Mouse (Mus musculus) frontal cortex, adult (tissue): Measurements from ENCODE around the gene Rnf114.

ENCODE experiments used
- ATAC-seq: cut with Nextera tagmentation; 2 replicates; pipeline ENCODE4 v1.9.2; 2017; ENCODE audit warnings: mild to moderate bottlenecking, moderate library complexity, mixed read lengths; ENCODE audit not compliant: low TSS enrichment

Gene Rnf114

DNA sequence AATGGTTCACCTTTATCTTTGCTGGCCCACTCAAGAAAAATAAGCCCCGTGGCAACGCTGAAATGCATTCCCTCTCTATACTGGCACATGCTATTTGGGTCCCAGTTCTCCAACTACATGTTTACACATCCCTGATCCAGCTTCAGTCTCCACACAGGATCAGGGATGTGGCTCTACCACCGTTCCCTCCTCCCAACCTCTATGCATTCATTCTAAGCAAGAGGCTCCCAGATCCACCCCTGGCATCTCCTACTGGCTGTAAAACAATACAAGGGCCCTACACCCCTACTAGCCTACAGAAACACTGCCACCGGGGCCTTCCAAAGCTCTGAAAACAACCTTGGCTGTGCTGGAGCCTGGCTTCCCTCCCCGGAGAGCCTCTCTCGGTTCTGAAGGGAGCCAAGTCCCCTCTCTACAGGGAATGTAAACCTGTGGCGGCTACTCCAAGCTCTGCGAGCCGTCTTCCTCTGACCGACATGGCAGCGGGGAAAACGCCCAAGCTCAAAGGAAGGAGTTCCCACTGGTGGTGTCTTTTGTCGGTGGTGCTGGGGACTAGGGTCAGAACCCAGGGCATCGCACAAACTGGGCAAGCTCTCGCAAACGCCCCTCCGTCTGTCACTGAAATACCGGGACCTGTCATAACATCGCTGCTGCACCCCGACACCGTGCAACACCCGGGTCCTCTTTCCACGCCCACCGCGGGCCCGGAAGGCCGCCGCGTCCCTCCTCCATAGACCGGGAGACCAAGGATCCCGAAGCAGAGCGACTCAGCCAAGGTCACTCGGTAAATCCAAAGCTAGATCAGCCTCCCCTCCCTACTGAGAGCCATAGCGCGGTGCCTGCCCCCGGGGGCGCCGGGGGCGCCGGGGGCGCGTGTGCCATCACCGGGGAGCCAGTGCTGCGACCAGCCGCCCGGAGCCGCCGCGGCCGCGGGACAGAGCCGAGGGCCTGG is at the start of gene Rnf114:
TSS of gene Rnf114 (plus strand) at position 889 of the 952 bp plus-strand sequence.
- peak; percentile 13; the same call in 1 of the 2 replicates for ATAC-seq

DNA sequence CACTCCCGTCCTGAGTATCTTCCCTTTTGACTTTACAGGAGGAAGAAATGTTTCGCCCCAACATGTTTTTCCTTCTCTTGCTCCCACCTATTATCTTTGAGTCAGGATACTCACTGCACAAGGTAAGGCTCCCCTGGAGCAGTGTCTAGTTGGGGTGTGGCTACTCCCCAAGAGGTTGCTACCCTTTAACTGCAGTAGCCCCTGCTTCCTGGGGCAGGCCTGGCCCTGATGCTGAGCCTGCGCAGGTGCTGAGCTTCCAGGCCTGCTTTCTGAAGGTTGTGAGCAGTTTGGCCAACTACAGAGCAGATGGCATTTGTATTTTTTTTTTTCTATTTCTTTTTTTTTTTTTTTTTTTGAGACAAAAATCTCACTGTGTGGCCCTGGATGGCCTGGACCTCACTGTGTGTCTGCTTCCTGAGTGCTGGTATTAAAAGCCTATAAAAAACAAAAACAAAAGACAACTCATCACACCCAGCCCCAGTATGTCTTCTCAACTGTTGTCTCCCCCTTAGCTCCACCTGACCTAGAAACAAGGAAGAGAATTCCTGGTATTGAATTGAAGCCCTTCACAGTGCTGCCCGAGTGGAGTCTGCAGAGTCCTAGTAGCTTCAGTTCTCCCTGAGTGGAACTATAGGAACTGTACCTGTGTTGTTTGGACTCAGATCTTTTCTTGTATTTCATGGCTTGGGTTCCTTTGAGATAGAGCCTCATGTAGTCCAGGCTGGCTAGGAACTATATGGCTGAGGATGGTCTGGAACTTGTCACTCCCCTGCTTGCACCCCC is 48.8 kb upstream of the Rnf114 start:
- no peak for ATAC-seq

DNA sequence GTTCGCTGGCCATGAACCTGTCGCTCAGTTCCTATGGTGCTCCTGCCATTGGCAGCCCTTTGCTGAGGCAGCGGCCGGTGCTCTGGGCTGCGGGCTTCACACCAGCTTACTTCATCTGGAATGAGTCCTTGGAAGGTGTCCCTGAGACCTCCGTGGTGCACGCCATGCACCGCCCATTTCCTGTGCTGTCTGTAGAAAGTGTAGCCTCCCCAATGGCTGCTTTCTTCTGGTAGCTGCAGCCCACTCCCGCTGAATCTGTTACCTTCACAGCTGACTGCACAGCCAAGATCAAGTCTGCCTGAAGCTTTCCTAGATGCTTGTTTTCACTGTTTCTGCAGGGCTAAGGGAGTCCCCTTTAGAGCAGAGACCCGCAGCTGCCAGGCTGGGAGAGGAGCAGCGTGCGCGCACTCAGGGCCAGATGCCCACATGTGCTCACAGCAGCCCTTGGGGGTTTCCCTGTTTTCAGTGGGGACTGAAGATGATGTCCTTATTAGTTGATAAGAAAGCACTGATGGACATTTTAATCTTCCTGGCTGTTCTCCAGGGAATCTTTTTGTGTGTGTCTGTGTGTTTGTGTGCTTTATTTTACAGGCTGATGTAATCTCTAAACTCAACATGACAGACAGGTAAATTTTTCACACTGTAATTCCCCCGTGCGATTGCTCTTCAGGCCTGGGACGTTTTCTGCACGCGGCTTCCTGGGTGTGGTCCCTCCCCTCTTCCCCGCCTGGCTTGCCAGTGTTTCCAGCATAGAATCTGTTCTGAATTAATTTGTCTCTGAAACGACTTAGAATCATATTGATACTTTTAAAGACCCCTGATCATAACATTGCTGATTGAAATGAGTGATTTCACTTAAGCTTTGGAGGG is 46.3 kb upstream of the Rnf114 start:
- ATAC-seq, result no peak

DNA sequence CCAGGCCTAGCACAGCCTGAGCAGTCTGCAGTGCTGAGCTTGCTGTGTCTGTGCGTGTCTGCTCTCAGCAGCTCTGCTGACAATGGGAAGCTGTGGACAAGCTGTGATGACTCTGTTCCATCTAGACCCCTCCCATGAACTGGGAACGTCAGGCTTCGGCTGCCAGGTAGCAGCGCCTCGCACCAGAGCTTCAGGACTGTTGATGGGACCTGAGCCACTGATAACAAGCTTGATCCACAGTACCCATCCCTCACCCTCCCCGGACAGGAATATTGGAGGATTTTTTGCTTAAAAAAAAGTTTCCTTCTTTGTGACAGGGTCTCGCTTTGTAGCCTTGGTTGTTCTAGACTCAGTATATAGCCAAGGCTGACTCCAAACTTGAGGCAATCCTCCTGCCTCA is 45.2 kb upstream of the Rnf114 start:
- no peak for ATAC-seq

DNA sequence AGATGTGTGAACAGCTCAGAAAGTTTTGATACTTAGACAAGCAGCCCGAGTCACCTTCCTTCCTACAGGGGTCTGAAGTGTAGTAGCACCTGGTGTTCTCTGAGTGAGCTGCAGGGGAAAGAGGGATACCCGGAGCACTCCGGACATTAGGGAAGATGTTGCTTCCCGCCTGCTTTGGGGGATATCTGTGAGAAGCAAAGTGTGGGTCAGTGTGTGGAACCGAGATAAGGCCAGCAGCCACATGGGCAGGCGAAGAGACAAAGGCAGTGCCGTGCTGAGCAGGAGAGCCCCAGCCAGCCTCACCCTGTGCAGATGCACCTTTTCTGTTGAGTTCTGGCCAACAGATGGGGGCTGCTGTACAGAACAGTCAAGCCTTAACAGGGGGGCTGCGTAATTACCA is 44.8 kb upstream of the Rnf114 start:
- ATAC-seq, result no peak

DNA sequence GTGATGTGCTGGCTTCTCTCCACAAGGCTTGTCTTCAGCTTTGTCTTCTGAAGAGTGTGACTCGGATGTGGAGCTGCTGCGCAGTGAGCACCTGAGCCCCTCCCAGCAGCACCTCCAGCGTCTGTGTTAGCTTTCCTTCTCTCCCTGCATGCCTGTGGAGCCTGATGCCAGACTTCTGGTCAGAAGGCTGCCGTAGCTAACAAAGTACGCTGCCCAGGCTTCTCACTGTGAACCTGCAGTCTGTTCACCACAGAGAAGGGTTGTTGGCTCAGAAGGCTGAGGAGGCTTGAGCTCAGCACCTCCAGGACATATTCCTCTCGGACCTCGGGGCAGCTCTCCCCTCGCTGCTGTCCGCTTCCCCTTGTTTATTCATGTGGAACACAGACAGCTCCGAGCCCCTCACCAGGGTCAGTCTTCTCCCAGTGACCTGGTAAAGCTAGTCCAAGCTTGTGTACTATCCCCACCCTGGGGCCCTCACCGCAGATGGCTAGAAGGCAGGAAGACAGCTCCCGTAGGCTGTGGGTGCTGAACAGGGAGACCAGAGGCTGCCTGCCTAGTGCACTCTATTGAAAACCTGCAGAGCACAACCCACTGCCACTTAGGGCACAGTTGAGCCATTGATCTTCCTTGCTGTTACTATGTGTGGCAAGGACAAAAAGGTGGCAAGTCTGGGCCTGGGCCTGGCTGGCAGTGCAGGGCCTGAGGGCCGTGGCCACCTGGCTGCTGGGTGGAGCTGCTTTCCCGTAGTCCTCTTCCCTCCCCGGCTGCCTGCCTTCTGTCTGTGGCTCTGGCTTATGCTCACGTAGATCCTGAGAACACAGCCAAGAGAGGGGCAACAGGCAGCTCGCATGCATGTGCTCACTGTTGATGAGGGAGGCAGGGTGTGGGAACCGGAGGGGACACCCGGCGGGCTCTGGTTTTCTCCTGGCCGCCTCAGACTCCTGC is 42.8 kb upstream of the Rnf114 start:
- no peak for ATAC-seq

DNA sequence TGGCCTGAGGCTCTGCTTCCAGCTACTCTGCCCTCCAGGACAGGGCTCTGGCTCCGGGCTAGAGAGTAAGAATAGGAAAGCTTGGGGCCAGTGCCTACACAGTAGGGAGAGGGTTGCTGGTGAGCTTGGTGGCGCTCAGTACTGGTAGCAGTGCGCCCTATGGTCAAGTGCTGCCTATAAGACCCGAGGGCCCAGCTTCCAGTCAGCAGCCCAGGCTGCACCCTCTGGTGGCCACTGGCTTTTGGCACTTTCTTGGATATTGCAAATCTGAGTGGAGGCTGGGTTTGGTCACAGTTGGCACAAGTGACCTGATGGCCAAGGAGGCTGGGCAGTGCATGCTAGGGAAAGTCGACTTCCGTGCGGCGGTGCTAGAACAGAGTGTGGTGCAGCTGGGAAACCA is 41.8 kb upstream of the Rnf114 start:
- no peak for ATAC-seq

DNA sequence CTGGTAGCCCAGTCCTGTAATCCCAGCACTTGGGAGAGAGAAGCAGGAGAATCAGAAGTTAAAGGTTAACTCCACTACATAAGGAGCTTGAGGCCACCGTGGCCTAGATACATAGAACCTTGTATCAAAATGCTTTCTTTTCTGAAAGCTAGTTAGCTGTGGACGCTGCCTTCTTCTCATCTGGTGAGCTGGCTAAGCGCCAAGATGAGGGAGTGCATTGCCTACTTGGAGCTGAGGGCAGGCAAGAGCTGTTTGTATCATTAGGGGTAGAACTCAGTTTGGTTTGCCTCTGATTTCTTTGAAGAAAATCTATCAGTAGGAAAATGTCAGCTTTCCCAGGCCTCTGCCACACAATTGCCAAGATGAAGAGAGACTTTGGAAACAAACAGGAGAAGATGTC is 38.6 kb upstream of the Rnf114 start:
- ATAC-seq, result no peak

DNA sequence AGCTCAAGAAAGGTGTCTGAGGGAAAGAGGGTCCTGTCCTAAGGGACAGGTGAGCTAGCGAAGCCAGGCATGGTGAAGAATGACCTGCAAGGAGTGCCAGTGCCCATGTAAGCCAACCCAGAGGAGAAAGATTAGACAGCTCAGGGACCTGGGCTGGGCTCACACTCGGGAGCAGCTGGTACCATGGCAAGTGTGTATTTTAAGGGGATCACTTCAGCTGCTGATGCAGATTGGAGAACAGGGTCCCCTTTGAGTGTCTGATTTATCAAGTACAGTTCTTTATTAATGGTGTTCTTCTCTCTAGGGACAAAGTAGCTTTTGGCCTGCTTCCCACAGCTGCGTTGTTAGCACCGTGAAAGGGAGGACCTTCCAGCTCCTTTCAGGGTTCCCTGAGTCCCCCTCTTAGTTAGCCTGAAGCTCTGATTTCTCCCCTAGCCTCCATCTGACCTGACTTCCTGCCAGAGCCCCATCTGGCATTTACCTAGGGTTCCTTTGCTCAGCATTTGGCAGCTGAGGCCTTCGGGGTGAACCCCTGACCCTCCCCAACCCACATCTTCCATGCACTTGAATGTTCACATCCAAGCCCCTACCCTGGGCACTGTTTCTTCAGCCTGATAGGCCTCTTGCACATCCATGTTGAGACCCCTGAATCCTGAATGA is 36.0 kb upstream of the Rnf114 start:
- no peak for ATAC-seq

DNA sequence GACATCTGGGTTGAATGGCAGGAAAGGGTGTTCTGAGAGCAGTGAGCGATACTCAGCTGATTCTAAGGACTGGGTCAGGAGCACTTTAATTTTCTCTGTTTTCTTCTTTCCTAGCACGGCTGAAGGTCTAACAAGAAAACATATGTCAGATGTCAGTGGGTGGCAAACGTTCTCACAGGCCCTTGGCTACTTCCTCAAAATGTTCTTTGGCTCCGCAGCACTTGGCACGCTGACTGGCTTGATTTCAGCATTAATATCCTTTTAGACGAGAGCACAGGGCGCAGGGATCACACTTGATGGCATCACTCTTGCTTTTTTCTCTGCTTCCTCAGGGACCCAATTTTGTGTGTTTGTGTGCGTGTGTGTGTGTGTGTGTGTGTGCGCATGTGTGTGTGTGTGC is 35.2 kb upstream of the Rnf114 start:
- ATAC-seq, result no peak

DNA sequence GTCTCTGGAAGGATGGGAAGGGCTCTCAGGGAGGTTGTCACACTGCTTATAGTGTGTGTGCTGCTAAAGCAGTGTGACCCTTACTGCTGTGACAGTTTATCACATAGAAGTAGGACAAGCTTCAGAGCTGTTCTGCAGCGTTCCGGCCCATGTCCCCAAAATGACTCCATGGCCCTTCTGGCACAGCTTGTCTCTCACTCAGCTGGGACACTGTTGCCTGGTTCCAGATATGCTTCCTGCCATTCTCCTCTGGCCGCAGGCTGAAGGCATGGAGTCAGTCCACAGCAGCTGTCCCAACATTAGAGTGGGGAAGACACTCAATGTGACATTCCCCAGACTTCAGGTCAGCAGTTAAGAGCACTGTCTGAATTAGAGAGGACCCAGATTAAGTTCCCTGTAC is 33.9 kb upstream of the Rnf114 start:
- ATAC-seq, result no peak

DNA sequence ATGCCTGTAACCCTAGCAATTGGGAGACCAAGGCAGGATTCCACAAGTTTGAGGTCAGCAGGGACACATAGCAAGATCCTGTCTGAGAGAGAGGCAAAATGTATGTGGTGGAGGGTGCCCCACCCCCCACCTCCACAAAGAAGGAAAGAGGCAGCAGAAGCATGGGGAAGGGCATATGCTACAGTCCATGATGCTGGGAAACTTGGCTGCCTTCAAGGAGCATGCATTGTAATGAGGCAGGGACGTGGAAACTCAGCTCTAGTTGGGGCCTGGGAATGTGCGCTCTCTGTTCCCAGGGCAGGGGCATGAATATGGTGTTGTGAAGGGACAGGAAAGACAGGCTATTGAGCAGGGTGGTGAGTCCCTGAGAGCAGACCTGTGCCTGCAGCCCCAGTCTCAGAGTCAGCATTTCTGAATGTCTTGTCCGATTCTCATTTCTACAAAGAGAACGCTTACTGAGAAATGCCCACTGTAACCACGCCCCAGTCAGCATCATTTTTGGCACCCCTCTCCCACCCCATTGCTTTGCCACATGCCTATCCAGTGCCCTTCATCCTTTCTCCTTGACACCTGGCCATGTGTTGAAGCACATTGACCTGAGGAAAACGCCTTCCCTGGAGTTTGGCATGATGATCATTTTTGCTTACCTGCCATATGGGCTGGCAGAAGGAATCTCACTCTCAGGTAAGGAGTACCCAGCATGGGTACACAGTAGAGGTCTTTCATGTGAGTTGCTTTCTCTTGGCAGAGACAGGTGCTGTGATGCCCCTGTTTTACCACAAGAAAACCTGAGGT is 33.2 kb upstream of the Rnf114 start:
- no peak for ATAC-seq

DNA sequence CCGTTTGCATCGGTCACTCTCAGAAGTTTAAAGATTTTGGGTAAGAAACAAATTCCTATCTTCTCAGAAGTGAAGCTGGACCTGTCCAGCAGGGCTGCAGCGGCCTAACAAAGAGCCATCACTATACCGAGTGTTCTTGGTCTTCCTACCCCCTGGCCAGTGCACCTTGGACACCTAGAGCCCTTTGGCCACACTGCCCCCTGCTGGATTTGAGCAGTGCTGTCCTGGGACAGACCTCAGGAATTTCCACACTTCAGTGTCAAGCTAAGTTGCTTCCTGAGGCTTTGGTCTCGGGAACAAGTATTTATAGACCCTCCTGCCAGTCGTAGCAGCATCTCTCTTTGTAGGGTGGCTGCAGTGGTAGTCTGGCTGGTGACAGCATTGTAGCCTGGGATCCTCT is 29.5 kb upstream of the Rnf114 start:
- no peak; the same call in 1 of the 2 replicates for ATAC-seq

DNA sequence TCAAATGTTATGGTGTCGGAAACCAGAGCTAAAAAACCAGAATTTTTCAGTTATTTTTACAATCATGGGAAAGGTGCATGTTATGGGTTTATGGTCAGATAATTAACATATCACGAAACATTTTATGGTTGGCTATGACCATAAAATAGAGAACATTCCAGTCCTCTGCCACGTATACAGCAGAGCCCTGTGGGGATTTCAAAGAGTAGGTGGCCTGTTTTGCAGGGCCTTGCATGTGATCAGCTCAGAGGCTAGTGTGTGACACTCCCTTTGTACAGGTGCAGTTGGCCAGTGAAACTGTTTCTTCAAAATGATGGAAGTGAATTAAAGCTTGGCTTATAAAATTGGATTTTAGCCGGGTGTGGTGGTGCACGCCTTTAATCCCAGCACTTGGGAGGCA is 28.6 kb upstream of the Rnf114 start:
- no peak for ATAC-seq

DNA sequence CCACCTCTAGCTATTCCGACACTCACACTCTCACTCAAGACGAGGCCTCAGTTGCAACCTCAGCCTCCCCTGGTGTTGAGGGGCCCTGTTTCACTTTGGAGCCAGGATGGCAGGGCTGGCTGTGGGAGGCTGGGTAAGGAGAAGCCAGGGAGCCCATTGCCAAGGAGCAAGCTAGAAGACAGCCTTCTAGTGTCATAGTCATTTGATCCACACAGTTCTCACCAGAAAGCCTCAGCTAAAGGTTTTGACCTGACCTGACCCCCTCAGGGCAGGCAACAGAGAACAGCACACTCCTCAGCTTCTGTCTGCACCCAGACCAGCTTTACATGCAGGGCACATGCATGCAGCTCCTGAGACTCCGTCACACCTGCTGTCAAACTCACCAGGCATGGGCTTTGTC is 26.5 kb upstream of the Rnf114 start:
- ATAC-seq, result no peak

DNA sequence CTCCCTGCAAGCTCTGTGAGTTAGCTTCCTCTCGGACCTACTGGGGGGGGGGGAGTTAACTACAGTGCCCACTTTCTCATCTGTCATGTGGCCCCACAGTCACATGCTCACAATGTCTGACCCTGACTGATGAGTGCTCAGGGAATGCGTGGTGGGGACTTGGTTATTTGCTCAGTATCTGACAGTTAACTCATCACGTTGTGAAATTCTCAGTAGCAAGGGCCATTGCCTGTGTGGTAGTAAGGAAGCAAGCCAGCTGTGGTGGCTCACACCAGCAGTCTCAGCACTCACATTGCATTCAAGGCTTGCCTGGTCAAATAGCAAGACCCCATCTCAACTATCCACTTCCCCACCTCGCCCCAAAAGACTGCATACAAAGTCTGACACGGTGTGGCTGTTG is 25.2 kb upstream of the Rnf114 start:
- ATAC-seq, result no peak

DNA sequence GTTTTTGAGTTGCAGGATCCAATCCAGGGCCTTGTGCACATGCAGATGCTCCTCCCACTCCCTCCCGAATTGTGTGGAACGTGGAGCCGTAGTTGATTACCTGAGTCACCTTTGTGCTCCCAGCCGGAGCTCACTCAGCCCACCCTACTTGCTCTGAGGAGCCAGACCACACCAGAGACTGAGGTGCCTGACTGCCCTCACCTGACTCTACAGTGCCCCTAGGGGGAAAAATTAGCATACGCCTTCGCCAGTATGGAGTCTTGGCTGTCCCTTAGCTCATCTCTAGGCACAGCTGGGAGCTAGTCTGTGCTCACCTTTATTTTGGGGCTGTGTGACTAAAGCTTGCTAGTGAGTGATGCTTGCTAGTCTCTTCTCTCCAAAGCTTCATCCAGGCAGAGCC is 24.0 kb upstream of the Rnf114 start:
- no peak for ATAC-seq

DNA sequence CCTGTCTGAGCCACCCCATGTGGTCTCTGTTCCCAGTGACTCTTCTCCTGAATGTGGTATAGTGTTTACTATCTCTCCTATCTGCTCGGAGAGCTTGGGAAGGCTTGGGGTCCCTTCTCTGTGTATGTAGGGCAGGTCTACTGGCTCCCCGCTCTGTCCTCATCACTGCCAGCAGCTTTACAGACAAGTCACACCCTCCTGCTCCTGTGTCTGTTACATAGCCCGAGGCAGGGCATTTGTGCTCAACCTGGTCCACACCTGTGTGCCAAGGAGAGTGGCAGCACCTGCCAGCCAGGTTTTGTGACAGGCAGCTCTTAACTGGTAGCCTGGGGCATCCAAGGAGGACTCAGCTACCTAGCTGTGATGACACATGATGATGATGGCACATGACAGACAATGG is 21.8 kb upstream of the Rnf114 start:
- no peak for ATAC-seq

DNA sequence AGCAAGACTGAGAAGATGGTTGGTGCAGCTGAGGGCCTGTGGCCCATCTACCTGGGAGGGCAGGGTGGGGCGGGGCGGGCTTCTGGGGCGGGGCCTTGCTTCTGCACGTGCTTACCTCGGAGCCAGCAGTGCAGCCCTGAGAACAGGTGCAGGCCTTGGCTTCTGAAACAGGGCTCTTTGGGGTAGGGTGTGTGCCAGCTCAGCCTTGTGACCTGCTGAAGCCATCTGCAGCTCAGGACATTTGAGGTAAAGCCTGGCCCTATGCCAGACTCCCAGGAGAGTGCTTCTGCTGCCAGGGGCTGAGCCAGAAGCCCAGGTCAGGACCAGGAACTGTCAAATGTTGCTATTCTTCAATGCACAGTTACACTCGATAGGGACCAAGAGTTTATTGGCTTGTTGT is 20.9 kb upstream of the Rnf114 start:
- ATAC-seq, result no peak

DNA sequence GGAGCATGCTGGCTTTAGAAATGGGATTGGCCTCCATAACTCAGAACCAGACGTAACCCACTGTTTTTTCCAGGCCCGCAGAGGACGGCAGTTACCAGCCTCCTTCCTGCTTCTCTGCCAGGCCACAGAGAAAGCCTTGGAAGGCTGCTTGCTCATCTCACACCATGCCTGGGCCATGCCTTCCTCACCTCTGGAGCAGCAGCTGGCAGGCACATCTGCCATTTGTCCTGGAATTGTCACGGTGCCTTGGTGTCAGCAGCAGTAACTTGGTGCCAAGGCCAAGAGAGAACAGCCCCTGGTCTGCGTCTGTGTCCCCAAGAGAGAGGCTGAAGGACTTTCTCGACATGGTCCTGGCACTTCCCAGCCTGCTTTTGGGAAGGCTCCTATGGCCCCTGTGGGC is 18.2 kb upstream of the Rnf114 start:
- no peak for ATAC-seq
